ENCODE assay signal across 10 mouse cellular contexts in genomic region chr7:25786974-25787373, GRCm38 (mm10). TPM values are rescaled to one million over a fixed set of nuclear protein-coding genes. Genes with fewer than 3 reads are reported as not detected.
DNase-seq lines count a peak whose midpoint lies in the region; ATAC-seq lines count a peak whose summit lies in the region.
"Had no signal": no experiment of that assay in that cellular context is flagged by ENCODE, and none has a peak within 500 bp of the region (broad histone marks: within the 10 kb centered on the region; RNA-seq: fewer than 3 reads in every experiment).

No protein-coding gene starts in this region.

- H3K9me3 ChIP-seq in kidney, embryonic 15.5 days (replicated peaks): no peaks in the 10 kb centered on the region
- H3K9me3 ChIP-seq in embryonic facial prominence, embryonic 15.5 days (replicated peaks): no peaks in the 10 kb centered on the region
- H3K9me3 ChIP-seq in liver, embryonic 11.5 days (ENCODE audit: control insufficient read depth, low read length): no peaks in the 10 kb centered on the region

- no peak overlapping the region for H3K9ac ChIP-seq in kidney, embryonic 15.5 days
- H3K9ac ChIP-seq in embryonic facial prominence, embryonic 15.5 days: no peak overlapping the region
- no peak overlapping the region; the same call in 1 of the 2 replicates for H3K9ac ChIP-seq in liver, embryonic 11.5 days (ENCODE audit: low read depth, low read length)

- DNase-seq in kidney, postnatal 4 days: no peak
- DNase-seq in liver, embryonic 11.5 days (ENCODE audit: low spot score): no peak
- DNase-seq in thymus, adult 18-20 months: no peak
- DNase-seq in right cerebral cortex, postnatal 25 days: no peak
- no peak for DNase-seq in spleen, adult 18-20 months
- DNase-seq: kidney, adult 11 months; thymus, postnatal 36 days had no signal

- ATAC-seq in kidney, embryonic 15.5 days (replicated peaks; ENCODE audit: low FRiP score): no peak
- no peak for ATAC-seq in embryonic facial prominence, embryonic 15.5 days (ENCODE audit: insufficient number of reproducible peaks, low FRiP score, low TSS enrichment, low read depth)
- ATAC-seq in liver, embryonic 11.5 days (replicated peaks; ENCODE audit: low FRiP score): no peak

- 57% methylated on average over 4 of the region's 4 CpGs for WGBS in kidney, embryonic 15.5 days
- WGBS in embryonic facial prominence, embryonic 15.5 days: 66% methylated on average over 4 of the region's 4 CpGs
- 54% methylated on average over 4 of the region's 4 CpGs for WGBS in liver, embryonic 11.5 days

- peaks cover 5% of the 10 kb centered on the region; the same call in 1 of the 2 replicates for H3K36me3 ChIP-seq in kidney, embryonic 15.5 days
- H3K36me3 ChIP-seq in embryonic facial prominence, embryonic 15.5 days: peaks cover 8% of the 10 kb centered on the region; the same call in 1 of the 2 replicates
- no peaks in the 10 kb centered on the region for H3K36me3 ChIP-seq in liver, embryonic 11.5 days (ENCODE audit: control insufficient read depth, insufficient read depth, low read length)

- H3K27me3 ChIP-seq in kidney, embryonic 15.5 days: no peaks in the 10 kb centered on the region
- H3K27me3 ChIP-seq in embryonic facial prominence, embryonic 15.5 days: no peaks in the 10 kb centered on the region
- H3K27me3 ChIP-seq in liver, embryonic 11.5 days (replicated peaks; ENCODE audit: control insufficient read depth, insufficient read depth, low read length): peaks cover 4% of the 10 kb centered on the region

- peak overlapping the region; percentile 90 for H3K4me2 ChIP-seq in kidney, embryonic 15.5 days
- peak overlapping the region; percentile 81 for H3K4me2 ChIP-seq in embryonic facial prominence, embryonic 15.5 days (replicated peaks)
- H3K4me2 ChIP-seq in liver, embryonic 11.5 days: peak overlapping the region; percentile 67

- H3K4me1 ChIP-seq in kidney, embryonic 15.5 days: peaks cover 47% of the 10 kb centered on the region
- H3K4me1 ChIP-seq in brown adipose tissue, adult 24 weeks (ENCODE audit: control insufficient read depth, insufficient read depth, insufficient read length, low read length): peaks cover 6% of the 10 kb centered on the region; the same call in 1 of the 2 replicates
- peaks cover 44% of the 10 kb centered on the region for H3K4me1 ChIP-seq in embryonic facial prominence, embryonic 15.5 days
- peaks cover 27% of the 10 kb centered on the region for H3K4me1 ChIP-seq in liver, embryonic 11.5 days (replicated peaks; ENCODE audit: control insufficient read depth, insufficient read depth, low read length)

- peak overlapping the region; percentile 66 for H3K4me3 ChIP-seq in kidney, embryonic 15.5 days (replicated peaks)
- peak overlapping the region; percentile 31; the same call in 1 of the 2 replicates for H3K4me3 ChIP-seq in brown adipose tissue, adult 24 weeks (ENCODE audit: insufficient read depth, low read depth, low read length)
- H3K4me3 ChIP-seq in embryonic facial prominence, embryonic 15.5 days (replicated peaks): peak overlapping the region; percentile 70
- peak overlapping the region; percentile 52 for H3K4me3 ChIP-seq in liver, embryonic 11.5 days (ENCODE audit: low read depth, low read length)

- H3K27ac ChIP-seq in kidney, embryonic 15.5 days: 0 out of 2 replicates have a peak overlapping the region, but pooled peaks have one; percentile 13
- 0 out of 2 replicates have a peak overlapping the region, but pooled peaks have one; percentile 7 for H3K27ac ChIP-seq in brown adipose tissue, adult 24 weeks (replicated peaks; ENCODE audit: low read depth, low read length)
- H3K27ac ChIP-seq in embryonic facial prominence, embryonic 15.5 days (replicated peaks): no peak overlapping the region
- H3K27ac ChIP-seq in liver, embryonic 11.5 days (ENCODE audit: low read depth, low read length): no peak overlapping the region

RNA-seq across cellular contexts. Expression of gene Axl, which starts 1.5 kb away (rescaled TPM):
- polyA plus RNA-seq in kidney, embryonic 15.5 days (2015; fragmentation: Nextera tagmentation; extraction: Ambion mirVana): 81.9 and 91.5 TPM in 2 replicates
- 18.6 and 24.1 TPM in 2 replicates for polyA plus RNA-seq in brown adipose tissue, adult 24 weeks (2012; ENCODE audit: insufficient read depth, insufficient read length, missing spikeins)
- polyA plus RNA-seq in embryonic facial prominence, embryonic 15.5 days (2015; fragmentation: Nextera tagmentation; extraction: Ambion mirVana): 112 and 124 TPM in 2 replicates
- polyA plus RNA-seq in liver, embryonic 11.5 days (2014; fragmentation: Nextera tagmentation; extraction: Ambion mirVana): 34.2 and 35.4 TPM in 2 replicates

RNA-seq across cellular contexts. Expression of gene Cyp2s1, which starts 29.7 kb away (rescaled TPM):
- 17.2 and 18.1 TPM in 2 replicates for polyA plus RNA-seq in kidney, embryonic 15.5 days (2015; fragmentation: Nextera tagmentation; extraction: Ambion mirVana)
- not detected in 2 replicates for polyA plus RNA-seq in brown adipose tissue, adult 24 weeks (2012; ENCODE audit: insufficient read depth, insufficient read length, missing spikeins)
- polyA plus RNA-seq in embryonic facial prominence, embryonic 15.5 days (2015; fragmentation: Nextera tagmentation; extraction: Ambion mirVana): 6.1 and 7.8 TPM in 2 replicates
- polyA plus RNA-seq in liver, embryonic 11.5 days (2014; fragmentation: Nextera tagmentation; extraction: Ambion mirVana): 1.4 and 2.6 TPM in 2 replicates

RNA-seq across cellular contexts. Expression of gene Hnrnpul1, which starts 32.4 kb away (rescaled TPM):
- 61.3 and 65.0 TPM in 2 replicates for polyA plus RNA-seq in kidney, embryonic 15.5 days (2015; fragmentation: Nextera tagmentation; extraction: Ambion mirVana)
- 42.6 and 44.5 TPM in 2 replicates for polyA plus RNA-seq in brown adipose tissue, adult 24 weeks (2012; ENCODE audit: insufficient read depth, insufficient read length, missing spikeins)
- polyA plus RNA-seq in embryonic facial prominence, embryonic 15.5 days (2015; fragmentation: Nextera tagmentation; extraction: Ambion mirVana): 56.8 and 61.0 TPM in 2 replicates
- 67.2 and 68.6 TPM in 2 replicates for polyA plus RNA-seq in liver, embryonic 11.5 days (2014; fragmentation: Nextera tagmentation; extraction: Ambion mirVana)

Comparison
In these comparisons a context has a peak if more than half of its experiments do, and no peak if none do; other contexts are left out.
1. H3K27ac ChIP-seq: peak in kidney, embryonic 15.5 days (single experiment) and brown adipose tissue, adult 24 weeks (single experiment); none in embryonic facial prominence, embryonic 15.5 days (single experiment) and liver, embryonic 11.5 days (single experiment).
2. Peak in every context shown above with its lines, with median percentiles within 50 percentile points of each other: H3K4me2 ChIP-seq and H3K4me3 ChIP-seq.